Mouse (Mus musculus): ENCODE results near the gene Psen2. TPM values are rescaled to one million over a fixed set of nuclear protein-coding genes. Genes with fewer than 3 reads are reported as not detected.

The Psen2 gene
- 10 to 100 TPM; 21.3 to 21.5 TPM for total RNA-seq (2021)

GRCm38 (mm10) chr1:180263364-180263997, at the start of gene Psen2:
TSS of gene Psen2 (minus strand) at chr1:180263438.
- intact Hi-C loops (cut with DNase I), result loop anchor here (10.0 kb wide), 1 partner anchor 501 kb away; no protein-coding TSS in a partner anchor
- DNase-seq (ENCODE audit: extremely low spot score in 1 of 2, low spot score in 2 of 2), result peak in 1 of 2 experiments; percentile 31

GRCm38 (mm10) chr1:180312792-180313311, 49.6 kb upstream of the Psen2 start:
- intact Hi-C loops (cut with DNase I), result no loop called here
- DNase-seq (ENCODE audit: extremely low spot score in 1 of 2, low spot score in 2 of 2), result peak in 1 of 2 experiments; percentile 69

- intact Hi-C loops (cut with DNase I), result no loop called here
- no peak for DNase-seq (ENCODE audit: extremely low spot score in 1 of 2, low spot score in 2 of 2)
These were observed 49.0 kb upstream of the Psen2 start for GRCm38 (mm10) chr1:180312286-180312685.

GRCm38 (mm10) chr1:180308897-180309296, 45.7 kb upstream of the Psen2 start:
- no peak for DNase-seq (ENCODE audit: extremely low spot score in 1 of 2, low spot score in 2 of 2)
- intact Hi-C loops (cut with DNase I), result no loop called here

- DNase-seq (ENCODE audit: extremely low spot score in 1 of 2, low spot score in 2 of 2), result no peak
- intact Hi-C loops (cut with DNase I), result no loop called here
These were observed 44.4 kb upstream of the Psen2 start for GRCm38 (mm10) chr1:180307661-180308060.

GRCm38 (mm10) chr1:180306889-180307288, 43.7 kb upstream of the Psen2 start:
- intact Hi-C loops (cut with DNase I), result no loop called here
- no peak for DNase-seq (ENCODE audit: extremely low spot score in 1 of 2, low spot score in 2 of 2)

GRCm38 (mm10) chr1:180303600-180303999, 40.4 kb upstream of the Psen2 start:
- no peak for DNase-seq (ENCODE audit: extremely low spot score in 1 of 2, low spot score in 2 of 2)

GRCm38 (mm10) chr1:180302253-180303120, 39.2 kb upstream of the Psen2 start:
- intact Hi-C loops (cut with DNase I), result no loop called here
- no peak for DNase-seq (ENCODE audit: extremely low spot score in 1 of 2, low spot score in 2 of 2)

More at GRCm38 (mm10) chr1:180303600-180303999, 40.4 kb upstream of the Psen2 start:
- intact Hi-C loops (cut with DNase I), result no loop called here

GRCm38 (mm10) chr1:180300997-180301396, 37.8 kb upstream of the Psen2 start:
- no peak for DNase-seq (ENCODE audit: extremely low spot score in 1 of 2, low spot score in 2 of 2)
- intact Hi-C loops (cut with DNase I), result no loop called here

- intact Hi-C loops (cut with DNase I), result no loop called here
These were observed 37.1 kb upstream of the Psen2 start for GRCm38 (mm10) chr1:180300292-180300691.

GRCm38 (mm10) chr1:180299697-180300096, 36.5 kb upstream of the Psen2 start:
- no peak for DNase-seq (ENCODE audit: extremely low spot score in 1 of 2, low spot score in 2 of 2)

More at GRCm38 (mm10) chr1:180300292-180300691, 37.1 kb upstream of the Psen2 start:
- DNase-seq (ENCODE audit: extremely low spot score in 1 of 2, low spot score in 2 of 2), result no peak

GRCm38 (mm10) chr1:180296088-180296487, 32.9 kb upstream of the Psen2 start:
- peak in 1 of 2 experiments; percentile 30 for DNase-seq (ENCODE audit: extremely low spot score in 1 of 2, low spot score in 2 of 2)
- intact Hi-C loops (cut with DNase I), result no loop called here

More at GRCm38 (mm10) chr1:180299697-180300096, 36.5 kb upstream of the Psen2 start:
- intact Hi-C loops (cut with DNase I), result no loop called here

GRCm38 (mm10) chr1:180290358-180290757, 27.1 kb upstream of the Psen2 start:
- intact Hi-C loops (cut with DNase I), result no loop called here
- DNase-seq (ENCODE audit: extremely low spot score in 1 of 2, low spot score in 2 of 2), result no peak

- DNase-seq (ENCODE audit: extremely low spot score in 1 of 2, low spot score in 2 of 2), result no peak
- intact Hi-C loops (cut with DNase I), result no loop called here
These were observed 26.6 kb upstream of the Psen2 start for GRCm38 (mm10) chr1:180289788-180290187.

- DNase-seq (ENCODE audit: extremely low spot score in 1 of 2, low spot score in 2 of 2), result no peak
- intact Hi-C loops (cut with DNase I), result no loop called here
These were observed 25.7 kb upstream of the Psen2 start for GRCm38 (mm10) chr1:180288872-180289468.

GRCm38 (mm10) chr1:180288227-180288626, 25.0 kb upstream of the Psen2 start:
- no peak for DNase-seq (ENCODE audit: extremely low spot score in 1 of 2, low spot score in 2 of 2)
- intact Hi-C loops (cut with DNase I), result no loop called here

GRCm38 (mm10) chr1:180286081-180286831, 23.0 kb upstream of the Psen2 start:
- DNase-seq (ENCODE audit: extremely low spot score in 1 of 2, low spot score in 2 of 2), result peak in 1 of 2 experiments; percentile 76
- intact Hi-C loops (cut with DNase I), result no loop called here
